16 mouse cellular contexts compared by ENCODE assay signal in genomic region chr19:53792976-53793897, GRCm38 (mm10).
DNase-seq lines count a peak whose midpoint lies in the region; ATAC-seq and TF ChIP-seq lines count a peak whose summit lies in the region.
"Had no signal": no experiment of that assay in that cellular context is flagged by ENCODE, and none has a peak within 500 bp of the region (broad histone marks: within the 10 kb centered on the region; RNA-seq: fewer than 3 reads in every experiment).

No protein-coding gene starts in this region.

- TF ChIP-seq CTCF in E14TG2a.4 (conservative IDR thresholded peaks at IDR 0.05; ENCODE audit: low read length), result no peak

- H3K9me3 ChIP-seq in E14TG2a.4 (ENCODE audit: low read length), result no peaks in the 10 kb centered on the region
- no peaks in the 10 kb centered on the region for H3K9me3 ChIP-seq in kidney, embryonic 14.5 days (ENCODE audit: control insufficient read depth, low read length)
- H3K9me3 ChIP-seq: forebrain, embryonic 12.5 days; midbrain, embryonic 12.5 days; neural tube, embryonic 12.5 days had no signal

- peak; percentile 97 for DNase-seq in heart, adult 11 months
- DNase-seq in heart, postnatal 36 days, result no peak
- peak; percentile 69 for DNase-seq in fibroblast of lung, adult 2 months (ENCODE audit: low read depth)
- DNase-seq in B cell, adult 2 months, result no peak
- DNase-seq in right cerebral cortex, postnatal 25 days, result no peak
- DNase-seq: adrenal gland, postnatal 10 days; cerebellum, adult 18-20 months; embryo, embryonic 11 days; lung, postnatal 14 days had no signal

- H3K27me3 ChIP-seq in E14TG2a.4 (ENCODE audit: insufficient read depth, low read length), result peaks cover 16% of the 10 kb centered on the region
- H3K27me3 ChIP-seq in kidney, embryonic 14.5 days (ENCODE audit: control insufficient read depth, insufficient read depth, low read length), result no peaks in the 10 kb centered on the region
- H3K27me3 ChIP-seq: midbrain, embryonic 12.5 days; neural tube, embryonic 12.5 days had no signal

- WGBS in kidney, embryonic 14.5 days, result 85% methylated on average over 37 of the region's 37 CpGs

- no peaks in the 10 kb centered on the region for H3K36me3 ChIP-seq in E14TG2a.4 (ENCODE audit: insufficient read depth, low read length)
- H3K36me3 ChIP-seq in kidney, embryonic 14.5 days (ENCODE audit: control insufficient read depth, insufficient read depth, low read length), result no peaks in the 10 kb centered on the region
- H3K36me3 ChIP-seq: forebrain, embryonic 12.5 days; midbrain, embryonic 12.5 days; neural tube, embryonic 12.5 days had no signal

- H3K4me3 ChIP-seq in E14TG2a.4 (replicated peaks; ENCODE audit: low read length), result 0 out of 2 replicates have a peak overlapping the region, but pooled peaks have one; percentile 23
- no peak overlapping the region for H3K4me3 ChIP-seq in kidney, embryonic 14.5 days (ENCODE audit: low read length)
- H3K4me3 ChIP-seq: forebrain, embryonic 12.5 days; midbrain, embryonic 12.5 days; neural tube, embryonic 12.5 days had no signal

- no peak overlapping the region for H3K27ac ChIP-seq in kidney, embryonic 14.5 days (ENCODE audit: low read depth, low read length)
- H3K27ac ChIP-seq: forebrain, embryonic 12.5 days; midbrain, embryonic 12.5 days; neural tube, embryonic 12.5 days had no signal

- peaks cover 9% of the 10 kb centered on the region; the same call in 1 of the 2 replicates for H3K4me1 ChIP-seq in E14TG2a.4 (replicated peaks; ENCODE audit: low read depth, low read length)
- H3K4me1 ChIP-seq in kidney, embryonic 14.5 days (ENCODE audit: control insufficient read depth, insufficient read depth, low read length), result peaks cover 21% of the 10 kb centered on the region
- H3K4me1 ChIP-seq: midbrain, embryonic 12.5 days; neural tube, embryonic 12.5 days had no signal

- ATAC-seq in kidney, embryonic 14.5 days (ENCODE audit: low FRiP score, low TSS enrichment), result peak; percentile 3; the same call in 1 of the 2 replicates
- no peak for ATAC-seq in frontal cortex, adult (ENCODE audit: low TSS enrichment)
- ATAC-seq: inflammation-experienced regulatory T-cells, adult 6 months had no signal

- intact Hi-C loops in heart, postnatal 36 days (cut with DNase I), result no loop called here

- no peak overlapping the region for H3K9ac ChIP-seq in kidney, embryonic 14.5 days (ENCODE audit: low read depth, low read length)
- H3K9ac ChIP-seq: forebrain, embryonic 12.5 days; midbrain, embryonic 12.5 days; neural tube, embryonic 12.5 days had no signal

- H3K4me2 ChIP-seq in kidney, embryonic 14.5 days (replicated peaks; ENCODE audit: low read depth, low read length), result no peak overlapping the region
- H3K4me2 ChIP-seq: forebrain, embryonic 12.5 days; midbrain, embryonic 12.5 days; neural tube, embryonic 12.5 days had no signal

Comparison
In these comparisons a context has a peak if more than half of its experiments do, and no peak if none do; other contexts are left out.
1. DNase-seq: peak in heart, adult 11 months (single experiment) and fibroblast of lung, adult 2 months (single experiment); none in heart, postnatal 36 days (0 of 2), B cell, adult 2 months (0 of 2) and right cerebral cortex, postnatal 25 days (single experiment).